Comparison of ENCODE assay signal across 31 mouse cellular contexts in genomic region chr7:100508670-100509069, GRCm38 (mm10). TPM values are rescaled to one million over a fixed set of nuclear protein-coding genes. Genes with fewer than 3 reads are reported as not detected.
DNase-seq lines count a peak whose midpoint lies in the region; ATAC-seq and TF ChIP-seq lines count a peak whose summit lies in the region.
"Had no signal": no experiment of that assay in that cellular context is flagged by ENCODE, and none has a peak within 500 bp of the region (broad histone marks: within the 10 kb centered on the region; RNA-seq: fewer than 3 reads in every experiment).

No protein-coding gene starts in this region.

- no peaks in the 10 kb centered on the region for H3K36me3 ChIP-seq in intestine, embryonic 16.5 days (ENCODE audit: control insufficient read depth, insufficient read depth, low read length)
- H3K36me3 ChIP-seq in splenic B cell, adult 2 months (ENCODE audit: control insufficient read depth, insufficient read depth, low read length, poor library complexity, severe bottlenecking), result no peaks in the 10 kb centered on the region
- H3K36me3 ChIP-seq in liver, embryonic 11.5 days (ENCODE audit: control insufficient read depth, insufficient read depth, low read length), result no peaks in the 10 kb centered on the region
- H3K36me3 ChIP-seq in forebrain, embryonic 10.5 days (replicated peaks), result no peaks in the 10 kb centered on the region
- H3K36me3 ChIP-seq: heart, embryonic 15.5 days; hindbrain, embryonic 13.5 days; limb, embryonic 12.5 days; lung, embryonic 15.5 days; midbrain, embryonic 12.5 days; neural tube, embryonic 13.5 days; stomach, embryonic 15.5 days had no signal

- no peaks in the 10 kb centered on the region for H3K27me3 ChIP-seq in intestine, embryonic 16.5 days (replicated peaks; ENCODE audit: control insufficient read depth, insufficient read depth, low read length)
- no peaks in the 10 kb centered on the region for H3K27me3 ChIP-seq in splenic B cell, adult 2 months (ENCODE audit: control insufficient read depth, insufficient read depth, low read length, poor library complexity, severe bottlenecking)
- H3K27me3 ChIP-seq in liver, embryonic 11.5 days (replicated peaks; ENCODE audit: control insufficient read depth, insufficient read depth, low read length), result no peaks in the 10 kb centered on the region
- H3K27me3 ChIP-seq in forebrain, embryonic 10.5 days (ENCODE audit: poor library complexity, severe bottlenecking), result no peaks in the 10 kb centered on the region
- H3K27me3 ChIP-seq: heart, embryonic 15.5 days; lung, embryonic 15.5 days; neural tube, embryonic 13.5 days; stomach, embryonic 15.5 days had no signal

- H3K4me1 ChIP-seq in bone marrow macrophage, adult 2 months (ENCODE audit: control insufficient read depth, insufficient read depth, low read length), result peaks cover 23% of the 10 kb centered on the region
- H3K4me1 ChIP-seq in intestine, embryonic 16.5 days (ENCODE audit: control insufficient read depth, insufficient read depth, low read length), result peaks cover 6% of the 10 kb centered on the region; the same call in 1 of the 2 replicates
- H3K4me1 ChIP-seq in liver, embryonic 11.5 days (replicated peaks; ENCODE audit: control insufficient read depth, insufficient read depth, low read length), result no peaks in the 10 kb centered on the region
- no peaks in the 10 kb centered on the region for H3K4me1 ChIP-seq in forebrain, embryonic 10.5 days
- H3K4me1 ChIP-seq: heart, embryonic 15.5 days; hindbrain, embryonic 13.5 days; lung, embryonic 15.5 days; midbrain, embryonic 12.5 days had no signal

- ATAC-seq in intestine, embryonic 16.5 days, result peak; percentile 39; the same call in 1 of the 2 replicates
- no peak for ATAC-seq in liver, embryonic 11.5 days (replicated peaks; ENCODE audit: low FRiP score)
- ATAC-seq: forebrain, embryonic 14.5 days had no signal

- 52% methylated on average over 3 of the region's 3 CpGs for WGBS in intestine, embryonic 16.5 days
- 48% methylated on average over 3 of the region's 3 CpGs for WGBS in liver, embryonic 11.5 days
- WGBS in forebrain, embryonic 10.5 days, result 77% methylated on average over 3 of the region's 3 CpGs

- H3K4me2 ChIP-seq in intestine, embryonic 16.5 days (ENCODE audit: low read depth, low read length), result no peak overlapping the region
- no peak overlapping the region for H3K4me2 ChIP-seq in liver, embryonic 11.5 days
- H3K4me2 ChIP-seq: heart, embryonic 15.5 days; hindbrain, embryonic 13.5 days; limb, embryonic 12.5 days; lung, embryonic 15.5 days; midbrain, embryonic 12.5 days; neural tube, embryonic 13.5 days; stomach, embryonic 15.5 days had no signal

- no peaks in the 10 kb centered on the region for H3K9me3 ChIP-seq in intestine, embryonic 16.5 days (ENCODE audit: control insufficient read depth, low read length)
- no peaks in the 10 kb centered on the region for H3K9me3 ChIP-seq in liver, embryonic 11.5 days (ENCODE audit: control insufficient read depth, low read length)
- no peaks in the 10 kb centered on the region for H3K9me3 ChIP-seq in forebrain, embryonic 10.5 days
- H3K9me3 ChIP-seq: heart, embryonic 15.5 days; hindbrain, embryonic 13.5 days; limb, embryonic 12.5 days; lung, embryonic 15.5 days; midbrain, embryonic 12.5 days; neural tube, embryonic 13.5 days; stomach, embryonic 15.5 days had no signal

- no peak for TF ChIP-seq POLR2A in bone marrow macrophage, adult 2 months (IDR thresholded peaks at IDR 0.05; ENCODE audit: borderline replicate concordance, low read depth, low read length)

- TF ChIP-seq CTCF in bone marrow macrophage, adult 2 months (IDR thresholded peaks at IDR 0.05; ENCODE audit: low read depth, low read length), result no peak

- DNase-seq in lung, postnatal 36 days, result peak; percentile 28
- no peak for DNase-seq in lung, postnatal 25 days (ENCODE audit: low spot score)
- peak; percentile 37 for DNase-seq in splenic B cell, adult 2 months (ENCODE audit: low read depth, low spot score)
- DNase-seq in liver, embryonic 11.5 days (ENCODE audit: low spot score), result no peak
- no peak for DNase-seq in thymus, adult 18-20 months
- DNase-seq in forebrain, embryonic 10.5 days (ENCODE audit: extremely low spot score, low spot score), result no peak
- DNase-seq: adrenal gland, postnatal 25 days; B cell, adult 2 months; cerebellum, adult 18-20 months; cerebellum, postnatal 25 days; heart, postnatal 4 days; kidney, adult 2 months; kidney, postnatal 36 days; lung, postnatal 4 days; right cerebral cortex, postnatal 14 days; thymus, postnatal 25 days had no signal

- H3K4me3 ChIP-seq in bone marrow macrophage, adult 2 months (ENCODE audit: insufficient read depth, low read length), result no peak overlapping the region
- H3K4me3 ChIP-seq in intestine, embryonic 16.5 days (ENCODE audit: low read length), result no peak overlapping the region
- H3K4me3 ChIP-seq in liver, embryonic 11.5 days (ENCODE audit: low read depth, low read length), result no peak overlapping the region
- H3K4me3 ChIP-seq in forebrain, embryonic 10.5 days, result no peak overlapping the region
- H3K4me3 ChIP-seq: heart, embryonic 15.5 days; hindbrain, embryonic 13.5 days; layer of hippocampus, adult 2 months; left cerebral cortex, adult 2 months; limb, embryonic 12.5 days; lung, embryonic 15.5 days; midbrain, embryonic 12.5 days; neural tube, embryonic 13.5 days; stomach, embryonic 15.5 days had no signal

- no peak overlapping the region for H3K9ac ChIP-seq in intestine, embryonic 16.5 days (ENCODE audit: low read depth, low read length)
- H3K9ac ChIP-seq in liver, embryonic 11.5 days (ENCODE audit: low read depth, low read length), result no peak overlapping the region
- H3K9ac ChIP-seq: heart, embryonic 15.5 days; hindbrain, embryonic 13.5 days; limb, embryonic 12.5 days; lung, embryonic 15.5 days; midbrain, embryonic 12.5 days; neural tube, embryonic 13.5 days; stomach, embryonic 15.5 days had no signal

- peak overlapping the region; percentile 59 for H3K27ac ChIP-seq in bone marrow macrophage, adult 2 months (ENCODE audit: insufficient read depth, low read depth, low read length)
- no peak overlapping the region for H3K27ac ChIP-seq in intestine, embryonic 16.5 days (ENCODE audit: low read length)
- H3K27ac ChIP-seq in liver, embryonic 11.5 days (ENCODE audit: low read depth, low read length), result no peak overlapping the region
- no peak overlapping the region for H3K27ac ChIP-seq in forebrain, embryonic 10.5 days
- H3K27ac ChIP-seq: heart, embryonic 15.5 days; hindbrain, embryonic 13.5 days; layer of hippocampus, adult 2 months; left cerebral cortex, adult 2 months; limb, embryonic 12.5 days; lung, embryonic 15.5 days; midbrain, embryonic 12.5 days; neural tube, embryonic 13.5 days; stomach, embryonic 15.5 days had no signal

RNA-seq across cellular contexts. Expression of gene Dnajb13, which starts 6.1 kb away (rescaled TPM):
- polyA plus RNA-seq in bone marrow macrophage, adult 2 months (2012; ENCODE audit: insufficient read depth, insufficient read length, missing spikeins), result 0.63 and 1.5 TPM in 2 replicates
- 0.48 and 0.50 TPM in 2 replicates for polyA plus RNA-seq in intestine, embryonic 16.5 days (2015; fragmentation: Nextera tagmentation; extraction: Ambion mirVana)
- polyA plus RNA-seq in liver, embryonic 11.5 days (2014; fragmentation: Nextera tagmentation; extraction: Ambion mirVana), result 1.2 and 1.6 TPM in 2 replicates
- polyA plus RNA-seq in forebrain, embryonic 10.5 days (2016; fragmentation: Nextera tagmentation; extraction: Ambion mirVana), result 0.26 and 0.30 TPM in 2 replicates

RNA-seq across cellular contexts. Expression of gene Ucp2, which starts 15.5 kb away (rescaled TPM):
- polyA plus RNA-seq in bone marrow macrophage, adult 2 months (2012; ENCODE audit: insufficient read depth, insufficient read length, missing spikeins), result 1,592 and 1,654 TPM in 2 replicates
- polyA plus RNA-seq in intestine, embryonic 16.5 days (2015; fragmentation: Nextera tagmentation; extraction: Ambion mirVana), result 368 and 382 TPM in 2 replicates
- polyA plus RNA-seq in liver, embryonic 11.5 days (2014; fragmentation: Nextera tagmentation; extraction: Ambion mirVana), result 487 and 491 TPM in 2 replicates
- polyA plus RNA-seq in forebrain, embryonic 10.5 days (2016; fragmentation: Nextera tagmentation; extraction: Ambion mirVana), result 78.7 and 93.9 TPM in 2 replicates

RNA-seq across cellular contexts. Expression of gene Coa4, which starts 28.2 kb away (rescaled TPM):
- polyA plus RNA-seq in bone marrow macrophage, adult 2 months (2012; ENCODE audit: insufficient read depth, insufficient read length, missing spikeins), result 25.9 and 29.7 TPM in 2 replicates
- 59.2 and 59.3 TPM in 2 replicates for polyA plus RNA-seq in intestine, embryonic 16.5 days (2015; fragmentation: Nextera tagmentation; extraction: Ambion mirVana)
- 26.3 and 27.5 TPM in 2 replicates for polyA plus RNA-seq in liver, embryonic 11.5 days (2014; fragmentation: Nextera tagmentation; extraction: Ambion mirVana)
- polyA plus RNA-seq in forebrain, embryonic 10.5 days (2016; fragmentation: Nextera tagmentation; extraction: Ambion mirVana), result 20.4 and 20.6 TPM in 2 replicates

RNA-seq across cellular contexts. Expression of gene Ucp3, which starts 35.9 kb away (rescaled TPM):
- not detected in 2 replicates for polyA plus RNA-seq in bone marrow macrophage, adult 2 months (2012; ENCODE audit: insufficient read depth, insufficient read length, missing spikeins)
- not detected in 2 replicates for polyA plus RNA-seq in intestine, embryonic 16.5 days (2015; fragmentation: Nextera tagmentation; extraction: Ambion mirVana)
- not detected in 2 replicates for polyA plus RNA-seq in liver, embryonic 11.5 days (2014; fragmentation: Nextera tagmentation; extraction: Ambion mirVana)
- polyA plus RNA-seq in forebrain, embryonic 10.5 days (2016; fragmentation: Nextera tagmentation; extraction: Ambion mirVana), result not detected in 2 replicates
- polyA plus RNA-seq: brain, embryonic 14.5 days; embryonic facial prominence, embryonic 11.5 days; forebrain, embryonic 14.5 days; hindbrain, embryonic 13.5 days; limb, embryonic 12.5 days; liver, adult 2 months; midbrain, embryonic 12.5 days; neural tube, embryonic 13.5 days had no signal

Comparison
In these comparisons a context has a peak if more than half of its experiments do, and no peak if none do; other contexts are left out.
1. DNase-seq: peak in lung, postnatal 36 days (single experiment) and splenic B cell, adult 2 months (single experiment); none in lung, postnatal 25 days (single experiment), liver, embryonic 11.5 days (single experiment), thymus, adult 18-20 months (0 of 2) and forebrain, embryonic 10.5 days (single experiment).